Mouse (Mus musculus) monocyte, adult 5-6 weeks (primary cell): ENCODE results near the gene Olfr1175-ps. TPM values are rescaled to one million over a fixed set of nuclear protein-coding genes. Genes with fewer than 3 reads are reported as not detected.

Source experiments
- ATAC-seq: fragments of 153-309, 156-312 bp; replicated peaks from 2 replicates; pipeline ENCODE4 v1.8.0; 2017; ENCODE audit warnings: mild to moderate bottlenecking; ENCODE audit not compliant: low TSS enrichment, insufficient number of reproducible peaks, severe bottlenecking, poor library complexity, low FRiP score
- total RNA-seq: library from RNA; stranded (forward); fragments of 200-1000, 200-491, 200-594 nt; gene quantifications from 3 replicates; pipeline ENCODE4 v1.2.3, GENCODE M21; 2017

Olfr1175-ps gene
- 0.19 TPM in 1 of 3 replicates, not detected in the others for total RNA-seq

DNA sequence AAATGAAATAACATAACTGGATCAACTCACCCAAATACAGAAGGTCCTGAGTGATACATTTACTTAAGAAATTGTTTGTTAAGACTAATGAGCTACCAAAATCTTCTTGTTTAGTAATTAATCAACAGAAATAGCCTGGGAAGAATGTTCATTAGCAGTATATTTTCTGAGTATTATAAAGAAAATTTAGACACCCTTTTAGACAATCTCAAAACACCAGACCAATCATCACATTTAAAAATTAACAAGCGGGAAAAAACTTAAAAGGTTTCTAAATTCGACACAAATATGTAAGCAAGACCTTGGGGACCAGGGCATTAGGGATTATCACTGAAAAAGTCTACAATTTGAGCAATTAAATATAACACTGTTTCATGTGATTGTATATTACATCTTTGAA is at the start of gene Olfr1175-ps:
TSS of gene Olfr1175-ps (minus strand) at position 101 of the 400 bp plus-strand sequence.
- ATAC-seq: no peak

DNA sequence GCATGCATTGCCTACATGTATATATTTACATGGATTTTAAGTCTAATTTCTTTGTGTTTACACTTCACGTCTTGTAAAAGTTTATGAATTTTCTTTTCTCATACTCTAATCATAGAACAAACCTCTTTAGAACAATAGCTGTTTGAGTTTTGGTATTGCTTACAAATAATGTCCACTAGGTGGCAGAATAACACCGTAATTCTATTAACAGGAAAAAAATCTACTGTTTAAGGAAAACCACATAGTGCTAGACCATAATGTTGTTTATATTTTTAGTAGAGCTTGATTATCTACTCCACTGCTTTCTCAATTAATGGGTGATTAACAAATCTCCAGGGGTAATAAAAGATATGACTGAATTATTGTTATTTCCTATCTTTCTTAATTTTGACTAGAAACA is 29.3 kb upstream of the Olfr1175-ps start:
- ATAC-seq: no peak

DNA sequence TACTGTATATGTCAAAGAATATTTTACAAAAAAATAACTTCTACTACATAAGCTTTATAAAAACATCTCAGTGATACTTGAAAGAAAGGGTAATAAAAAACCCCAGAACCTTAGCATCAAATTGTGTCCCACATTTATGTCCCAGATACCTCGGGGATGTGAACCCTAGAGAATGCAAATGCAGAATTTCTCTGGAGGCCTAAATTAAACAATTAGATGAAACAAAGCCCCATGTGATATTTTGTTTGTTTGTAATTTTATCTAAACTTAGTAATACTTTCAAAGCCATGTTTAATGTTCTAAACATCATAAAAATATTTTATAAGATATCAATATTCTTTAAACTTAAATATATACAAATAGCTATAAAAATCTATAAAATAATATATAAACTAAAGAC is 19.4 kb upstream of the Olfr1175-ps start, which contains the start of gene Olfr1177-ps:
TSS of gene Olfr1177-ps (minus strand) at position 101 of the 400 bp plus-strand sequence.
- ATAC-seq: no peak

DNA sequence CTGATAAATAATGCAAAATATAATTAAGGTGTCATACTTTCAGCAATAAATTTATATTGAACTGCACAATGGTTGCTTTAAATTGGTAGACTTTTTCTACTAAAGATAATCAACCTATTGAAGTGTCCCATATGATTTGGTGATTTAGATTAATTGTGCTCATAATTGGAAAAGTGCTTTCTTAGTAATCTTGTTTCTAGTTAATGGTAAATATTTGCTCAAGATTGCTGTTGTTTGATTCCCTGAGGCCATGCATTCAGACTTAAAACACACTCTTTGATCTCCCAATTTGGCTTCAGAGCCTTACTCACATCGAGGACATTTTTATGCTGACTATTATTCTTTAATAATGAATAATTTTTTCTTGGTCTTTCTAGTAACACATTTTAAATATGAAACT is 9.4 kb upstream of the Olfr1175-ps start, which contains the start of gene Olfr1176:
TSS of gene Olfr1176 (plus strand) at position 301 of the 400 bp plus-strand sequence.
- ATAC-seq: no peak

DNA sequence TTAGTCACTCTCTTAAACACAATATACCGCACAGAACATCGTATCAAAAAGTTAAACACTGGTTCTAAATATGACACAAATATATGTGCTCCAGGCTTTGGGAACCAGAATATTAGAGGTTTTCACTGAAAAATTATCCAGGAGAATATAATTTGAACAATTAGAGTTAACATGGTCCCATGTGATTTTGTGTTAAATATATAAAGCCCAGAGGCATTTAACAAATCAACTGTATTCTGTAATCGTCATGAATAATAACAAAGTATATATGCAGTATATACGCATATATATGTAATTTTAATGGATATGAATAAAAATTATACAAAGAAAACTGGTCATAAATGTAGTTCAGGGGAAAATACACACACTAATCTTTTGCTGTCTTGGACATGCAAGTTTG is 12.0 kb downstream of the Olfr1175-ps start, which contains the start of gene Olfr1174-ps:
TSS of gene Olfr1174-ps (minus strand) at position 101 of the 400 bp plus-strand sequence.
- ATAC-seq: no peak

DNA sequence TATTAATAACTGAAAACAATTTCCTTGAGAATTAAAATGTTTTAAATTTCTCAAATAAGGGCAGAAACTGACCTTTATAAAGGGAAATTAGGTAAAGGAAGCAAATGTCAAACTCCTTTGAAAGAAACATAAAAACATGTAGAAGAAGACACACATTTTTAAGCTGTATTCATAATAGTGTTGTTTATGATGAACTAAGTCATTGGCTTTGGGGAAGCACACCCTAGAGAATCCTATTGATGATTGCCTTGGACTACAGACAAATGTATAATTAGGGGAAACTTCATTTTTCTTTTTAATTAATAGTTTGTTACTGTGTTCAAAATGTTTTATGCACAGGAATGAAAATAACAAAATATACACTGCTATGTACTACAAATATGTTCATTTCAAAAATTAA is 47.2 kb downstream of the Olfr1175-ps start, which contains the start of gene Olfr1173:
TSS of gene Olfr1173 (minus strand) at position 101 of the 400 bp plus-strand sequence.
- ATAC-seq: no peak

Other genes starting within 250 kb of the Olfr1175-ps start
- gene Olfr1164, start 233.2 kb downstream of the Olfr1175-ps start, total RNA-seq: not detected in 3 replicates
- not detected in 3 replicates for gene Olfr1166, start 198.9 kb downstream of the Olfr1175-ps start, total RNA-seq
- gene Olfr1167, start 172.0 kb downstream of the Olfr1175-ps start, total RNA-seq: not detected in 3 replicates
- gene Olfr1168, start 145.3 kb downstream of the Olfr1175-ps start, total RNA-seq: not detected in 3 replicates
- not detected in 3 replicates for gene Olfr1170, start 98.9 kb downstream of the Olfr1175-ps start, total RNA-seq
- gene Olfr1173, start 47.3 kb downstream of the Olfr1175-ps start, total RNA-seq: 0.53 TPM in 1 of 3 replicates, not detected in the others
- not detected in 3 replicates for gene Olfr1174-ps, start 12.1 kb downstream of the Olfr1175-ps start, total RNA-seq
- gene Olfr1176, start 9.5 kb upstream of the Olfr1175-ps start, total RNA-seq: not detected in 3 replicates
- gene Olfr1177-ps, start 19.3 kb upstream of the Olfr1175-ps start, total RNA-seq: not detected in 3 replicates
- gene Olfr1178, start 59.8 kb upstream of the Olfr1175-ps start, total RNA-seq: not detected in 3 replicates
- gene Olfr1179, start 79.2 kb upstream of the Olfr1175-ps start, total RNA-seq: not detected in 3 replicates
- not detected in 3 replicates for gene Olfr1180, start 91.9 kb upstream of the Olfr1175-ps start, total RNA-seq
- not detected in 3 replicates for gene Olfr1181, start 99.0 kb upstream of the Olfr1175-ps start, total RNA-seq
- gene Gm13757, start 121.9 kb upstream of the Olfr1175-ps start, total RNA-seq: not detected in 3 replicates
- 0.19 TPM in 1 of 3 replicates, not detected in the others for gene Olfr1183, start 127.7 kb upstream of the Olfr1175-ps start, total RNA-seq
- not detected in 3 replicates for gene Olfr1184, start 156.4 kb upstream of the Olfr1175-ps start, total RNA-seq
- not detected in 3 replicates for gene Olfr1185-ps1, start 166.1 kb upstream of the Olfr1175-ps start, total RNA-seq
- not detected in 3 replicates for gene Olfr1186, start 191.3 kb upstream of the Olfr1175-ps start, total RNA-seq
- gene Olfr1188, start 229.7 kb upstream of the Olfr1175-ps start, total RNA-seq: not detected in 3 replicates